Mouse (Mus musculus) stomach, postnatal 0 days (tissue): Measurements from ENCODE around the gene Pip5k1a.

Experiments used
- CTCF ChIP-seq: IDR thresholded peaks from 2 replicates; pipeline ENCODE4 v1.5.1; 2016; ENCODE audit warnings: antibody characterized with exemption, low read depth, mild to moderate bottlenecking, moderate library complexity
- EP300 ChIP-seq: optimal IDR thresholded peaks from 2 replicates; pipeline ENCODE3; 2016; ENCODE audit warnings: antibody characterized with exemption

DNA sequence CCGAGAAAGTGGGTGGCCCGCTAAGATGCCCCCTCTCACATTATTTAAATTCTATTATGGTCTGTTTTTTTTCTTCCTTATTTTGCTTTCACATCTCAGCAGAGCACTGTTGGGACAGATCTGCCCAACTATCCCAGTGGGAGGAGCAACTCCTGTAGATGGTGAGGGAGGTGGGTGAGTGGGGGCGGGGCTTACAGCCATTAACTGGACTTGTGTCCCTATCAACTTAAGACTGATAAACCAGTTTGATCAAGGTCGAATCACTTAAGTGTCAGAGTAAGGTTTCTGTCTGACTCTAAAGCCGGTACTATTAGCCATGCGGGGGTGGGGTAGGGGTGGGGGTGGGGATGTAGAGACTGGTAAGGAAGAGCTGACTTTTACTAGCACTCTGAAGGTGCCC lies 28.3 kb upstream of the Pip5k1a start:
- TF ChIP-seq EP300 (no peak), CTCF (no peak)
